Mouse (Mus musculus): ENCODE data around the gene Creb3l4.

- TF ChIP-seq CTCF (IDR thresholded peaks at IDR 0.05; ENCODE audit: insufficient read depth, low read length) = no peak
- no peak for TF ChIP-seq POLR2A (IDR thresholded peaks at IDR 0.05; ENCODE audit: borderline replicate concordance, extremely low read depth, low read depth, low read length)
Measured at GRCm38 (mm10) chr3:90264687-90265033, 21.3 kb upstream of the Creb3l4 start.

Measured in lung, adult 2 months (tissue).